Mouse (Mus musculus) kidney, embryonic 15.5 days (tissue): ENCODE measurements around the gene Cirbp. TPM values are rescaled to one million over a fixed set of nuclear protein-coding genes. Genes with fewer than 3 reads are reported as not detected.

Experiments used
- ATAC-seq: fragments of 200-750 bp; cut with Nextera tagmentation; replicated peaks from 2 replicates; pipeline ENCODE4 v1.8.0; 2017; ENCODE audit warnings: moderate TSS enrichment; ENCODE audit not compliant: low FRiP score
- H3K27ac ChIP-seq: fragments of 300-500 bp; sonication (generic); 2 replicates; pipeline ENCODE4 v1.5.1; 2015; ENCODE audit warnings: mild to moderate bottlenecking, inconsistent platforms
- H3K27me3 ChIP-seq: fragments of 300-500 bp; sonication (generic); 2 replicates; pipeline ENCODE4 v1.6.1; 2015; ENCODE audit warnings: inconsistent platforms
- H3K36me3 ChIP-seq: fragments of 300-500 bp; sonication (generic); 2 replicates; pipeline ENCODE4 v1.6.1; 2015; ENCODE audit warnings: inconsistent platforms
- H3K4me1 ChIP-seq: fragments of 300-500 bp; sonication (generic); 2 replicates; pipeline ENCODE4 v1.6.1; 2015; ENCODE audit warnings: inconsistent platforms
- H3K4me2 ChIP-seq: fragments of 300-500 bp; sonication (generic); 2 replicates; pipeline ENCODE4 v1.6.1; 2015; ENCODE audit warnings: moderate library complexity, mild to moderate bottlenecking, inconsistent platforms
- H3K4me3 ChIP-seq: fragments of 300-500 bp; sonication (generic); replicated peaks from 2 replicates; pipeline ENCODE4 v1.5.1; 2015; ENCODE audit warnings: mild to moderate bottlenecking, inconsistent platforms
- H3K9ac ChIP-seq: fragments of 300-500 bp; sonication (generic); 2 replicates; pipeline ENCODE4 v1.6.1; 2015; ENCODE audit warnings: mild to moderate bottlenecking, inconsistent platforms
- H3K9me3 ChIP-seq: fragments of 300-500 bp; sonication (generic); replicated peaks from 2 replicates; pipeline ENCODE4 v1.6.1; 2016; ENCODE audit warnings: inconsistent platforms
- WGBS: fragments of 180-500 bp; shearing (Covaris S2); methylation state at CpG from one replicate; pipeline ENCODE4 v1.1.7; 2015; ENCODE audit warnings: mixed read lengths; 5-methylcytosine and 5-hydroxymethylcytosine counted together
- polyA plus RNA-seq: library from polyadenylated mRNA; unstranded; fragments of >200 nt; fragmentation: Nextera tagmentation; extraction: Ambion mirVana; gene quantifications from 2 replicates; pipeline ENCODE4 v1.2.1, GENCODE M21; 2015

Cirbp gene
- polyA plus RNA-seq, 1 experiment from 2014 or later, result 111 TPM

DNA sequence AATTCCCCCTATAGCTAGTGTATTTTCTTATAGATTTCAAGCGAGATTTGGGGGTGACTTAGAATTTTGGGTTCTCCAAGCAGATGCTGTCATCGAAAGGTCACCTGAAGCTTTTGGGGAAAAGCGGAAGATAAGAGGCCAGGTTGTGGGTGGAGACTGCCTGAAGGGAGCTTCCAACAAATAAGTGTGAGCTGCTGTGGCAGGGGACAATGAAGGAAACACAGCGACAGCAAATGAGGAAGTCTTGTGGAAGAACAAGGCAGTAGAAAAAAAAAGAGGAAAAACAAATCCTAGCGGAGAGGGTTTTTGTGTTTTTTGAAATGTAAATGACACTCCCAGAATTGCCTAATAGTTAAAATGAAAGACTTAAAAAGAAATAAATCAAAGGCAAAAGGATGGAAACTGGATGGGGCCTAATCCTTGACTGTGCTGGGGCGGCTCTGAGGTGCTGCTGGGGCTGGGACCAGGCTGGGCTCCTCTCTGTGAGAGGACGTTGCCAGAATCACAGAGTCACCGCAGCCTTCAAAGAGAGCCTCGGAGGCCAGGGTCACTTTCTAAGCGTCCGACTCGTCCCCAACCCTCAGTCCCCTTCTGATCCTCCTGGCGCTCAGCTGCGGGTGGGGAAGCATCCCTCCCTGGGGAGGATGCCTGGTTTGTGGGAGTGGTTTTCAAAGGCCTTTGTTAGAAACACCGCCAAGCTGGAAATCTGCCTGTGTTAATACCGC is 49.4 kb downstream of the Cirbp start:
- H3K4me3 ChIP-seq, result no peak overlapping the region
- no peak for ATAC-seq
- H3K4me1 ChIP-seq, result 0 out of 2 replicates have a peak, but pooled peaks cover 4% of the 10 kb centered on the region
- 29% methylated on average over 16 of the region's 16 CpGs for WGBS
- H3K9ac ChIP-seq, result no peak overlapping the region
- no peak overlapping the region for H3K27ac ChIP-seq
- H3K36me3 ChIP-seq, result no peaks in the 10 kb centered on the region
- no peaks in the 10 kb centered on the region for H3K9me3 ChIP-seq
- H3K4me2 ChIP-seq, result peak overlapping the region; percentile 18; the same call in 1 of the 2 replicates
- no peaks in the 10 kb centered on the region for H3K27me3 ChIP-seq

DNA sequence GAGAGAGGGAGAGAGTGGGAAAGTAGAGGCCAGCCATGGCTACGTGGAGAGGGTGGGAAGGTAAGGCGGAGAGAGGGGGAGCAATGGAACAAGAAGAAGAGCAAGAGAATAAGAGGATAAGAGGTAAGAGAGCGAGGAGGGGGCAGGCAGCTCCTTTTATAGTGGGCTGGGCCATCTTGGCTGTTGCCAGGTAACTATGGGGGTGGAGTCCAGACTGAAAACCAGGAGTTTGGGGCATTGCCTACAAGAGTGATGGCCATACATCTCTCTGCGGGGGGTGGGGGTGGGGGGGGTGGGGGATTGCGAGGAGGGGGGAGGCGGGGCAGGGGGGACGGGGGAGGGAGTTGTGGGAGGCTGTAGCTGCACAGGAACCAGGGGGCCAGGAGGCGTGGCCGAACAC is 54.9 kb downstream of the Cirbp start:
- peaks cover 9% of the 10 kb centered on the region for H3K4me1 ChIP-seq
- no peak for ATAC-seq

More for the DNA sequence above, 54.9 kb downstream of the Cirbp start:
- Histone ChIP-seq H3K27me3 (no peaks in the 10 kb centered on the region), H3K9ac (no peak overlapping the region), H3K27ac (no peak overlapping the region), H3K4me3 (no peak overlapping the region), H3K36me3 (no peaks in the 10 kb centered on the region), H3K4me2 (no peak overlapping the region), H3K9me3 (no peaks in the 10 kb centered on the region)
- WGBS, result 34% methylated on average over 9 of the region's 9 CpGs

Other genes with a start within 250 kb of the Cirbp start
- 0.71 and 1.2 TPM in 2 replicates for gene Kiss1r, start 249.0 kb upstream of the Cirbp start, polyA plus RNA-seq
- 142 and 155 TPM in 2 replicates for gene R3hdm4, start 244.8 kb upstream of the Cirbp start, polyA plus RNA-seq
- gene Arid3a, start 238.9 kb upstream of the Cirbp start, polyA plus RNA-seq, result 7.3 and 7.4 TPM in 2 replicates
- gene Wdr18, start 205.8 kb upstream of the Cirbp start, polyA plus RNA-seq, result 115 TPM in 2 replicates
- gene Grin3b, start 195.3 kb upstream of the Cirbp start, polyA plus RNA-seq, result 0.31 and 0.39 TPM in 2 replicates
- 15.7 and 17.5 TPM in 2 replicates for gene Tmem259, start 181.7 kb upstream of the Cirbp start, polyA plus RNA-seq
- 253 and 292 TPM in 2 replicates for gene Cnn2, start 177.4 kb upstream of the Cirbp start, polyA plus RNA-seq
- gene Abca7, start 169.5 kb upstream of the Cirbp start, polyA plus RNA-seq, result 3.9 and 4.5 TPM in 2 replicates
- gene Arhgap45, start 149.3 kb upstream of the Cirbp start, polyA plus RNA-seq, result 8.7 and 10.0 TPM in 2 replicates
- 235 and 243 TPM in 2 replicates for gene Polr2e, start 126.2 kb upstream of the Cirbp start, polyA plus RNA-seq
- gene Gpx4, start 118.8 kb upstream of the Cirbp start, polyA plus RNA-seq, result 581 and 603 TPM in 2 replicates
- 14.4 and 16.2 TPM in 2 replicates for gene Sbno2, start 60.4 kb upstream of the Cirbp start, polyA plus RNA-seq
- gene Stk11, start 50.2 kb upstream of the Cirbp start, polyA plus RNA-seq, result 15.0 and 22.4 TPM in 2 replicates
- 594 and 612 TPM in 2 replicates for gene Atp5d, start 27.4 kb upstream of the Cirbp start, polyA plus RNA-seq
- gene Cbarp, start 25.1 kb upstream of the Cirbp start, polyA plus RNA-seq, result 5.7 and 6.1 TPM in 2 replicates
- gene Midn, start 17.7 kb upstream of the Cirbp start, polyA plus RNA-seq, result 18.8 and 19.5 TPM in 2 replicates
- gene 1600002K03Rik, start 7.0 kb downstream of the Cirbp start, polyA plus RNA-seq, result 11.2 and 13.2 TPM in 2 replicates
- 15.4 and 17.0 TPM in 2 replicates for gene Efna2, start 13.5 kb downstream of the Cirbp start, polyA plus RNA-seq
- gene Mum1, start 60.4 kb downstream of the Cirbp start, polyA plus RNA-seq, result 74.8 and 75.5 TPM in 2 replicates
- 376 and 387 TPM in 2 replicates for gene Ndufs7, start 83.1 kb downstream of the Cirbp start, polyA plus RNA-seq
- 34.2 and 37.0 TPM in 2 replicates for gene Gamt, start 95.0 kb downstream of the Cirbp start, polyA plus RNA-seq
- gene Dazap1, start 95.5 kb downstream of the Cirbp start, polyA plus RNA-seq, result 56.3 and 58.5 TPM in 2 replicates
- 1,002 and 1,019 TPM in 2 replicates for gene Rps15, start 126.5 kb downstream of the Cirbp start, polyA plus RNA-seq
- gene Apc2, start 130.0 kb downstream of the Cirbp start, polyA plus RNA-seq, result 1.6 and 2.4 TPM in 2 replicates
- 49.5 and 52.7 TPM in 2 replicates for gene 2310011J03Rik, start 154.6 kb downstream of the Cirbp start, polyA plus RNA-seq
- 5.8 and 9.1 TPM in 2 replicates for gene Pcsk4, start 163.5 kb downstream of the Cirbp start, polyA plus RNA-seq
- 8.4 and 10.5 TPM in 2 replicates for gene Reep6, start 164.0 kb downstream of the Cirbp start, polyA plus RNA-seq
- gene Adamtsl5, start 182.4 kb downstream of the Cirbp start, polyA plus RNA-seq, result 3.6 and 5.2 TPM in 2 replicates
- gene Plk5, start 190.5 kb downstream of the Cirbp start, polyA plus RNA-seq, result 0.67 and 0.70 TPM in 2 replicates
- gene Mex3d, start 221.7 kb downstream of the Cirbp start, polyA plus RNA-seq, result 7.1 and 8.4 TPM in 2 replicates
- gene Mbd3, start 233.6 kb downstream of the Cirbp start, polyA plus RNA-seq, result 260 and 283 TPM in 2 replicates
- 790 and 798 TPM in 2 replicates for gene Uqcr11, start 240.8 kb downstream of the Cirbp start, polyA plus RNA-seq